Mouse (Mus musculus) cerebellum, adult 11 months (tissue): Measurements from ENCODE around the gene Prps2.
"Not testable (repeated sequence)": the region's sequence is repeated elsewhere in the genome, so short reads cannot be mapped to it uniquely, and the experiment has no call there.

Experiments used
- DNase-seq: peaks from one replicate; pipeline ENCODE4 v3.0.0; 2022

Gene Prps2

GRCm38 (mm10) chrX:167382047-167382853 lies at the start of gene Prps2:
TSS of gene Prps2 (minus strand) at chrX:167382749.
- DNase-seq: peak; percentile 7

GRCm38 (mm10) chrX:167417654-167418053 lies 35.1 kb upstream of the Prps2 start:
- DNase-seq: no peak

GRCm38 (mm10) chrX:167394940-167395339 lies 12.4 kb upstream of the Prps2 start:
- no peak for DNase-seq

DNA sequence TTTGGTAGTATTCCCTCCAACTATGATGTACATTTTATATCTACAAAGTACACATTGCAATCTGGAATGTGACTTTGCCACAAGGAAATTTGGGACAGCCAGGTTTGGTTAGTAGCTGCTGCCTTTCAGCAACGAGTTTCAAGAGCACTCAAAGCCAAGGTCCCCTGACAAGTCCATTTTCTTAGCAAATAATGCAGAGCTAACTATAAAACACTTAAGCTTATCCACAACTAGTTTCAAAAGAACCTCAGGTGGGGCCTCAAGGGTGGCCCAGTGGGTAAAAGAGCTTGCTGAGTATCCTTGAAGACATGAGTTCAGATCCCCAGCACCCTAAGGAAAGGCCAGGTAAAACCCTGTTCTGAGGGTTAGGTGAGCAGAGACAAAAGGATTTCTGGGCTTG lies 4.1 kb upstream of the Prps2 start:
- DNase-seq: no peak

DNA sequence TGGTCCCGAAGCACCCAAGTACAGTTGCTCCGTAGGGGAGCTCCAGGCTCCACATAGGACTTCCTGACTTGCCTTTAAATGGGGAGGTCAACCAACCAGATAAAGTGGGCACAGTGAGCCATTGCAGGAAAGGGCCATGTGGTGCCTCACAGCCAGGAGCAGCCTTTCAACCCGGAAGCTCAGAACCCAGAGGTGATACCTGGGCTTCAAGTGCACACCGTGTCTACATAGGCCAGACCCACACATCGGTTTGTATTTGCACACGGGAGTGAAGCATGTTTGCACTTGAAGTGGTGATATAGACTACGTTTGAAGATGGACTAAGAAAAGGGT lies 271 bp upstream of the Prps2 start:
- peak; percentile 1 for DNase-seq

- DNase-seq: no peak
These were observed 934 bp downstream of the Prps2 start for GRCm38 (mm10) chrX:167381583-167382046.

- no peak for DNase-seq
These were observed 2.5 kb downstream of the Prps2 start for GRCm38 (mm10) chrX:167380073-167380472.

GRCm38 (mm10) chrX:167361231-167361630 lies 21.3 kb downstream of the Prps2 start:
- not testable (repeated sequence) for DNase-seq

GRCm38 (mm10) chrX:167359704-167360103 lies 22.8 kb downstream of the Prps2 start:
- DNase-seq: no peak

GRCm38 (mm10) chrX:167357415-167357814 lies 25.1 kb downstream of the Prps2 start:
- no peak for DNase-seq

- DNase-seq: no peak
These were observed 26.6 kb downstream of the Prps2 start for GRCm38 (mm10) chrX:167355965-167356364.

- no peak for DNase-seq
These were observed 28.9 kb downstream of the Prps2 start for GRCm38 (mm10) chrX:167353617-167354016.

- DNase-seq: no peak
These were observed 36.1 kb downstream of the Prps2 start for GRCm38 (mm10) chrX:167346440-167346839.

DNA sequence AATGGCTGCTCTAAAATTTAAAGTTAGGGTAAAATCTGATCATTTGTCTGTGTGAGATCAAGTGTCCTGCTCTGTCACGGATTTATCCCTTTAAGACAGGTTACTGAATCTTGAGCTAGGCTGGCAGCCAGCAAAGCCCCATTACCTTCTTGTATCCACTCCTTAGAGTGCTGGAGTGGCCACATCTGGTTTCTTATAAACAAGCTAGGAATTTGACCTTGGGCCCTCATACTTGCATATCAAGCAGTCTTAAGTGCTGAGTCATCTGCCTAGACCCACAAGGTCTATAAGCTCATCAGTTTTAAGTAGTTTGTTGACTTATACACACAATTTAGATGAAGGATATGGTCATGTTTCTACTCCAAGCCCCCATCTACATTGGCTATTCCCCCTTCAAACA lies 38.2 kb downstream of the Prps2 start:
- no peak for DNase-seq

- no peak for DNase-seq
These were observed 40.7 kb downstream of the Prps2 start for GRCm38 (mm10) chrX:167341811-167342210.

DNA sequence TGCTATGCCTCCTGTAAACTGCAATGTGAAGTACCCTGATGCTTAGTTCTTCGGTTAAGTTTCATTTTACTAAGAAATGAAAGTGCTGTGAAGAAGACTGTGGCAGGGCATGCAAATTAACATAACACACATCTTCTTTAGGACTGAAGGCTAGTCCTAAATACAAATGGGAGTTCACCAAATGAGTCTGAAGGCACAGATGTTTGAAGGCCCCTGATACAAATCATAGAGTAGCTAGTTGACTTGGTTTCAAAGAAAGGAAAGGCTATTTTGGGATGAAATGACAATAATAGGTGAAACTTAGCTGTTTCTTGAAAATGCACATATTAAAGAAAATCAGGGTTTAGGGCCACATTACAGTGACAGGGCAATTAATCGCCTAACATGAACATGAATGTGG lies 42.4 kb downstream of the Prps2 start:
- no peak for DNase-seq

DNA sequence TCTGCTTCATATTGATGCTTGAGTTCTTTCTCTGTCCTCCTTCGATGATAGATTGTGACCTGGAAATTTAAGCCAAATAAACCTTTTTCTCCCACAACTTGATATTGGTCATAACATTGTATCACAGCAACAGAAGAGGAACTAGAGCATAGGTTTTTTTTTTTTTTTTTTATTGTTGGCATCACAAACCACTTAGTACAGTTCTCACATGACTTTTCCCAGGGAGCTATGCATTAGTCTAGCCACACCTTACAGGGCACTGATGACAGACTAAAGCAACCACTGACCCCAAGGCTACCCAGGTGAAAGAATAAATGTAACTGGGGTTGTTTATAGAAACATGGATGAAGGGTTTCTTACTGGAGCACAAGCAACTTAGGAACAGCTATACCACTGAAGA lies 44.6 kb downstream of the Prps2 start:
- no peak for DNase-seq

GRCm38 (mm10) chrX:167334571-167334970 lies 48.0 kb downstream of the Prps2 start:
- DNase-seq: no peak

DNA sequence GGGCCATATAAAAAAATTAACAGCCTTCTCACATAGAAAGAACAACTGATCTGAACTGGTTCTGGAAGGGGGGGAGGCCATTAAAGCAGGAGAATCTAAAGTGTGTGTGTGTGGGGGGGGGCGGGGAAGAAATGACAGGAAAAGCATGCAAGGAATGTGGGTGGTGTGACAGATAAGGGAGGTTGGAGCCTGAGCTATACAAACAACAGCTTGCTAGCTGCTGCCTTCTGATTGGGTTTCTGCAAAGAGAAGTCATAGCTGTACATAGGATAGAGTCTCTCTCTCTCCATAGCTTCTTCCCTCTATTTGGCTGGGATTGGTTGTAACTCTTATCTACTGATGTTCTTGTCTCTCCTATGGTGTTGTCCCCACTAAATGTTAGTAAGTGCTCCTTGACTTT lies 49.9 kb downstream of the Prps2 start:
- DNase-seq: no peak

- DNase-seq: no peak
These were observed 51.6 kb downstream of the Prps2 start for GRCm38 (mm10) chrX:167330993-167331392.

GRCm38 (mm10) chrX:167330399-167330798 lies 52.1 kb downstream of the Prps2 start, which contains the start of gene Tlr7:
TSS of gene Tlr7 (minus strand) at chrX:167330558.
- no peak for DNase-seq

DNA sequence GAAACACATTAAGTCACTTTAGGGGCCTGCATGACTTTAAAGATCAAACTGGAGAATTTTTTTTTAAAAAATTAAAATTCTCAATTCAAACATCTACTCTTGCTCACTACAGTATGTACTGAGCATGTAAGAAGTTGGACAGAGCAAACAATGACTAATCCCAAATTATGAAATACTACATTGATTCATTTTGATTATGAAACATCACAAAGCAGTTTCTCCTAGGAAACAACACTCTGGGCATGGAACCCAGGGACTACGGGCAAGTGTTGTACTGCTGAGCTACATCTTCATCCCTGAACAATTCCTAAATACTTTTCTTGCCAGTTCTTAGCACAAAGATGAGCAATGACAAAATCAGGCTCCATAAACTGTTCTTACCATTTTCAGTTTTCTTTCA lies 52.9 kb downstream of the Prps2 start:
- no peak for DNase-seq

DNA sequence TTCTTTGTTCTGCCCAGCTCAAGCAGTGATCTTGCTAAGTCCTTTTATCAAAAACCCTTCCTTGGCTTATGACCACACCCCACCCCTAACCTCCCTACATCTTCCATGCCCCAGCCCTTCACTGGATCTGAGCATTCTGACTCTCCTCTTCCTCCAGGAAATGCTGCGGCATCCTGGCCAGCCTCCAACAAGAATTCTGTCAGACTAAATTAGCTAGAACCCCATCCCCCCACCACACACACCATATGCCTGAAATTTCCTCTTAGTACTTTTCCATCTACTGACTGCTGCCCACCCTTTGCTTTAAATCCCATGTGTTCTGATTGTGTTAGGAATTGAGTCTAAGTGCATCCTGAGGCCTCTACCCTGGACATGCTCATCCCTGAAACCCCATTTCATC lies 53.5 kb downstream of the Prps2 start:
- DNase-seq: no peak

GRCm38 (mm10) chrX:167328519-167328918 lies 54.0 kb downstream of the Prps2 start:
- DNase-seq: no peak

DNA sequence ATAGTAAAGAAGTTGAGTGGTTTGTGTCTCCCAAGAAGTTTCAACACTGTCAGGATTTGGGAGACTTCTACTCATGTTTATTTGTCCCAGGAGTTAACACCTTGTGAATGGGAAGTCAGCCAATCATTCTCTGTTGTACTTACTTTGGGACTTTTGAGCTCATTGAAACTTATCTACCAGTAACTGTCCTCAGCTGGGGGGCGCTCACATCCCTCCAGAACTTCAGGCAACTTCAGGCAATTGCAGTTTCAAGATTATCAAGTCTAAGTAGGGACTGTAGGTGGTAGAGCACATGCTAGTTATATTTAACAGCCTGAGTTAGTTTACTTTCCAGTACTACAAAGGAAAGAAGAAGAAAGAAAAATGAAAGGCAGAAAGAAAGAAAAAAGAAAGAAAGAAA lies 58.8 kb downstream of the Prps2 start:
- no peak for DNase-seq
